Mouse (Mus musculus) megakaryocyte, embryonic 14.5 days (primary cell): ENCODE data around the gene Mmp2.

ENCODE experiments used
- FLI1 ChIP-seq: IDR thresholded peaks from 2 replicates; pipeline ENCODE4 v1.6.1; 2012; ENCODE audit warnings: low read length, inconsistent platforms, mixed read lengths
- GATA1 ChIP-seq: IDR thresholded peaks from 3 replicates; pipeline ENCODE4 v1.6.1; 2012; ENCODE audit warnings: mixed read lengths, low read length, inconsistent platforms, borderline replicate concordance

- TF ChIP-seq GATA1 (no peak), FLI1 (no peak)
Measured at GRCm38 (mm10) chr8:92851381-92851780, 24.3 kb downstream of the Mmp2 start.
